Comparison of ENCODE assay signal across 8 mouse cellular contexts in the genomic region with DNA sequence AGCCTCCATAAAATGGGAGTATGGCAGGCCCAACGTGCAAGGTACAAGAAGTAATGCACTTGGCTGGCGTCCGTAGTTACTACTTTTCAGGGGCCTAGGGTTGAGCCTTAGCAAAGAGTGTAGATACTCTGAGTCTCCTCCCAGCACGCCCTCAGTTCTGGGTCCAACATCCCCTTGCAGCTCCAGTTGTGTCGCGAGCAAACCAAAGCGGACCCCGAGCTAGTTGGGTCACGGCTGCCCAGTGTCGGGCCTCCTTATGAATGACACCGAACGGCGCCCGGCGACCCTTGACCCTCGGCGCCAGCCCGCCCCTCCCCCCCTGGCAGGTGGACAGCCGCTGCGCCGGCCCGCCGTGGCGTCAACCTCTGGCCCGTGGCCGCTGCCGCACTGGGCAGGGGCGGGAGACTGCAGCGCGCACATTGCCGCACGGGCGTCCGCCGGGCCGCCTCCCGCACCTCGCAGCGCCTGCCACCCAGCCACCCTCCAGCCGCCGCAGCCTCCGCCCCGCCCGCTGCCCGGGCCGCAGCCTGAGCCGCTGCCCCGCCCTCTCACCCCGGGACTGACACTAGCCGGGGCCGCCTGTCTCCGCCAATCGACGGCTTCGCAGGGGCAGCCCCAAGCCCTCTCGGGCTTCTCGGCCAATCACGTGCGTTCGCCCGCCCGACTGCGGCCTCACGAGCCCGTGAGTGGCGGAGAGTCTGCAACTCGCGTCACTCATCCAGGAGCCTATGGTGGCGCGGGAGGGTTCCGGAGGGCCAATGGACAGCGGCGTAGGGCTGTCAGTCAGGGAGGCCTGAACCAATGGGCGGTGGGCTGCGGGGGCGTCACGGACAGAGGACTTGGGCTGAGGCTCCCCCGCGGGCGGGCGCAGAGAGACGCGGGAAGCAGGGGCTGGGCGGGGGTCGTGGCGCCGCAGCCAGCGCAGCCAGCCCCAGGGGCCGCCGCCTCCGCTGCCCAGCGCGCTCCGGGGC. TPM values are rescaled to one million over a fixed set of nuclear protein-coding genes. Genes with fewer than 3 reads are reported as not detected.
DNase-seq lines count a peak whose midpoint lies in the region; ATAC-seq lines count a peak whose summit lies in the region.

A gene (plus strand): TSS at position 844 of the 971 bp plus-strand sequence.

- no peaks in the 10 kb centered on the region for H3K27me3 ChIP-seq in intestine, embryonic 14.5 days (replicated peaks; ENCODE audit: control insufficient read depth, insufficient read depth, low read length)

- intact Hi-C loops in left cerebral cortex, postnatal 14 days (cut with DNase I) = no loop called here

- H3K36me3 ChIP-seq in intestine, embryonic 14.5 days (ENCODE audit: control insufficient read depth, insufficient read depth, low read length) = peaks cover 24% of the 10 kb centered on the region

- ATAC-seq in intestine, embryonic 14.5 days (replicated peaks; ENCODE audit: low FRiP score, low TSS enrichment, low read depth) = peak; percentile 100

- peaks cover 22% of the 10 kb centered on the region for H3K4me1 ChIP-seq in intestine, embryonic 14.5 days (replicated peaks; ENCODE audit: control insufficient read depth, insufficient read depth, low read length)

- H3K4me3 ChIP-seq in intestine, embryonic 14.5 days (ENCODE audit: low read depth, low read length) = peak within 1 kb of the TSS; percentile 87

- peak; percentile 91 to 93 for DNase-seq in adrenal gland, adult 18-20 months (ENCODE audit: low spot score in 2 of 2)
- peak; percentile 100 for DNase-seq in embryo, embryonic 11 days
- peak; percentile 100 for DNase-seq in gastrocnemius, postnatal 25 days
- peak; percentile 95 for DNase-seq in intestine, embryonic 14.5 days (ENCODE audit: low spot score)
- peak; percentile 99 for DNase-seq in left cerebral cortex, postnatal 14 days (ENCODE audit: low spot score in 2 of 2)
- peak; percentile 99 for DNase-seq in mesoderm, embryonic 11.5 days (ENCODE audit: low read depth, low spot score)
- DNase-seq in right cerebral cortex, postnatal 36 days (ENCODE audit: low spot score in 2 of 2) = peak; percentile 99 to 100
- DNase-seq in yolk sac, embryonic 10.5 days (ENCODE audit: low spot score) = peak; percentile 99

- H3K9me3 ChIP-seq in intestine, embryonic 14.5 days (ENCODE audit: control insufficient read depth, low read length) = no peaks in the 10 kb centered on the region

- WGBS in intestine, embryonic 14.5 days = under 1% methylated on average over 72 of the region's 94 CpGs

- H3K27ac ChIP-seq in intestine, embryonic 14.5 days (ENCODE audit: low read depth) = peak within 1 kb of the TSS; percentile 51

- peak within 1 kb of the TSS; percentile 78 for H3K9ac ChIP-seq in intestine, embryonic 14.5 days (ENCODE audit: low read length)

- H3K4me2 ChIP-seq in intestine, embryonic 14.5 days (ENCODE audit: low read length) = peak within 1 kb of the TSS; percentile 95

RNA-seq across cellular contexts. Expression of the gene that starts here (rescaled TPM):
- 100 to 1,000 TPM; 279 to 302 TPM for total RNA-seq in adrenal gland, adult 18-20 months (2021)
- 100 to 1,000 TPM; 163 to 177 TPM for total RNA-seq in gastrocnemius, postnatal 25 days (2021)
- polyA plus RNA-seq in intestine, embryonic 14.5 days (2014; fragmentation: Nextera tagmentation; extraction: Ambion mirVana) = 97.9 and 105 TPM in 2 replicates
- total RNA-seq in left cerebral cortex, postnatal 14 days (2021) = 100 to 1,000 TPM; 268 to 280 TPM

Comparison
In these comparisons a context has a peak if more than half of its experiments do, and no peak if none do; other contexts are left out.
1. Peak in every context shown above with its lines: DNase-seq, ATAC-seq, H3K4me3 ChIP-seq and H3K27ac ChIP-seq.